Mouse (Mus musculus) neural tube, embryonic 15.5 days (tissue): ENCODE measurements at regions not wholly inside any gene's neighbourhood (a gene's known extent, or its start where the extent isn't known, plus 50 kb on each side); places are given as distances from the start of the nearest gene placed in this dataset.
"Not testable (repeated sequence)": the region's sequence is repeated elsewhere in the genome, so short reads cannot be mapped to it uniquely, and the experiment has no call there.

Experiments used
- ATAC-seq: fragments of 200-750 bp; cut with Nextera tagmentation; 2 replicates; pipeline ENCODE4 v1.8.0; 2017; ENCODE audit warnings: mild to moderate bottlenecking, moderate TSS enrichment, moderate library complexity; ENCODE audit not compliant: low FRiP score
- H3K27ac ChIP-seq: fragments of 300-500 bp; sonication (generic); replicated peaks from 2 replicates; pipeline ENCODE4 v1.5.1; 2015; ENCODE audit warnings: mild to moderate bottlenecking, inconsistent platforms
- H3K27me3 ChIP-seq: fragments of 300-500 bp; sonication (generic); replicated peaks from 2 replicates; pipeline ENCODE4 v1.6.1; 2015; ENCODE audit warnings: inconsistent platforms
- H3K36me3 ChIP-seq: fragments of 300-500 bp; sonication (generic); 2 replicates; pipeline ENCODE4 v1.6.1; 2015; ENCODE audit warnings: inconsistent platforms
- H3K4me1 ChIP-seq: fragments of 300-500 bp; sonication (generic); 2 replicates; pipeline ENCODE4 v1.6.1; 2015; ENCODE audit warnings: inconsistent platforms
- H3K4me2 ChIP-seq: fragments of 300-500 bp; sonication (generic); 2 replicates; pipeline ENCODE4 v1.6.1; 2015; ENCODE audit warnings: inconsistent platforms, mild to moderate bottlenecking, moderate library complexity
- H3K4me3 ChIP-seq: fragments of 300-500 bp; sonication (generic); replicated peaks from 2 replicates; pipeline ENCODE4 v1.5.1; 2015; ENCODE audit warnings: mild to moderate bottlenecking, inconsistent platforms
- H3K9ac ChIP-seq: fragments of 300-500 bp; sonication (generic); replicated peaks from 2 replicates; pipeline ENCODE4 v1.6.1; 2015; ENCODE audit warnings: mild to moderate bottlenecking, inconsistent platforms
- H3K9me3 ChIP-seq: fragments of 300-500 bp; sonication (generic); replicated peaks from 2 replicates; pipeline ENCODE4 v1.6.1; 2016; ENCODE audit warnings: inconsistent platforms
- WGBS: fragments of 180-500 bp; shearing (Covaris S2); methylation state at CpG from one replicate; pipeline ENCODE4 v1.1.7; 2015; ENCODE audit warnings: mixed read lengths; 5-methylcytosine and 5-hydroxymethylcytosine counted together

DNA sequence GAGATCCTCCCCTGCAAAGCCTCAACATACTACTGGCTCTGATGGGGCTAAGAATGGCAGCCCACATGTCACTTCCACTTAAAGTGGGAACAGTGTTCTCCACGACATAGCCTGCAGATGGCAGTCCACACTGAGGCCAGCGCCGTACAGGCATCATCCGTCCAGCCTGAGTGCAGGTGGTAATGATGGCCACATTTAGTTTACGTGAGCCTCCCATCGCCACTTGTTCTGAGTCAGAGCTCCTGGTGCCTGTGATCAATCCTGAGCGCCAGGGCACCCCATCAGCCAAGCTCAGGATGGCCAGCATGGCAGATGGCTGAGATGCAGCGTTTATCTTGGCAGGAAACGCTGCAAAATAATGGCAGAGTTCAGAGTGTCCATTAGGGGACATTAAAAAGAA is 159.6 kb downstream of the Adgrd1 start:
- 59% methylated on average over 9 of the region's 9 CpGs for WGBS
- no peaks in the 10 kb centered on the region for H3K9me3 ChIP-seq
- H3K9ac ChIP-seq, result no peak overlapping the region
- peaks cover 5% of the 10 kb centered on the region; the same call in 1 of the 2 replicates for H3K4me1 ChIP-seq
- no peaks in the 10 kb centered on the region for H3K27me3 ChIP-seq
- H3K36me3 ChIP-seq, result no peaks in the 10 kb centered on the region
- no peak overlapping the region for H3K4me3 ChIP-seq
- no peak overlapping the region for H3K4me2 ChIP-seq
- ATAC-seq, result peak; percentile 38; the same call in 1 of the 2 replicates
- H3K27ac ChIP-seq, result no peak overlapping the region

GRCm38 (mm10) chr5:129257206-129257605 is 160.7 kb downstream of the Adgrd1 start:
- 71% methylated on average over 5 of the region's 5 CpGs for WGBS
- no peak for ATAC-seq
- H3K4me3 ChIP-seq, result no peak overlapping the region

GRCm38 (mm10) chr5:129260689-129261088 is 164.1 kb downstream of the Adgrd1 start:
- Histone ChIP-seq H3K9ac (no peak overlapping the region), H3K9me3 (no peaks in the 10 kb centered on the region), H3K36me3 (no peaks in the 10 kb centered on the region), H3K4me3 (no peak overlapping the region), H3K4me2 (no peak overlapping the region), H3K27ac (no peak overlapping the region), H3K4me1 (peaks cover 13% of the 10 kb centered on the region), H3K27me3 (peaks cover 4% of the 10 kb centered on the region)
- no peak for ATAC-seq
- WGBS, result 71% methylated on average over 9 of the region's 9 CpGs

More at GRCm38 (mm10) chr5:129257206-129257605, 160.7 kb downstream of the Adgrd1 start:
- H3K4me2 ChIP-seq, result no peak overlapping the region
- H3K4me1 ChIP-seq, result peaks cover 5% of the 10 kb centered on the region; the same call in 1 of the 2 replicates
- no peaks in the 10 kb centered on the region for H3K9me3 ChIP-seq
- no peak overlapping the region for H3K9ac ChIP-seq
- H3K27ac ChIP-seq, result no peak overlapping the region
- H3K27me3 ChIP-seq, result no peaks in the 10 kb centered on the region; the same call in none of the 2 replicates
- no peaks in the 10 kb centered on the region for H3K36me3 ChIP-seq

GRCm38 (mm10) chr5:129263118-129263517 is 166.6 kb downstream of the Adgrd1 start:
- H3K4me1 ChIP-seq, result peaks cover 24% of the 10 kb centered on the region
- no peak for ATAC-seq
- no peak overlapping the region for H3K9ac ChIP-seq
- H3K27ac ChIP-seq, result no peak overlapping the region
- no peaks in the 10 kb centered on the region for H3K9me3 ChIP-seq
- no peak overlapping the region for H3K4me3 ChIP-seq
- 26% methylated on average over 9 of the region's 9 CpGs for WGBS
- H3K27me3 ChIP-seq, result peaks cover 4% of the 10 kb centered on the region
- no peaks in the 10 kb centered on the region for H3K36me3 ChIP-seq
- H3K4me2 ChIP-seq, result no peak overlapping the region

DNA sequence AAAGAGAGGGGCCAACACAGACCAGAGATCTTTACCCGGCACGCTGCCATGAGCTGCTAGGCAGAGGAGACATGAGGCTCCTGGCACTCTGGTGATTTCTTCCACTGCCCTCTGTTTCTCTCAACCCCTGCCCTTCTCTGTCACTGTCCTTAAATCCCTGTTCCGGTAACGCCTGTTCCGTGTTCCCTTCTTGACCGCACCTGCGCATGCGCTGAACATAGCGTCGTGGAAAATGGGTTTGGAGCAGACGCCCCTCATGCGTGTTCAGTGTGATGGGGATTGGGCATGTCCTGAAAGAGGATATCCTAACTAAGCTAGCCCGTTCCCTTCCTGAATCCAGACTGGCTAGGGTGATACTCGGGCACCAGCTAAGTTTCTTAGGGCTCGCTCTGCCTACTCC is 167.8 kb downstream of the Adgrd1 start:
- ATAC-seq, result no peak
- Histone ChIP-seq H3K4me3 (no peak overlapping the region), H3K27ac (peak overlapping the region; percentile 13; the same call in 1 of the 2 replicates), H3K4me2 (no peak overlapping the region), H3K36me3 (no peaks in the 10 kb centered on the region), H3K4me1 (peaks cover 33% of the 10 kb centered on the region), H3K9ac (no peak overlapping the region), H3K27me3 (peaks cover 4% of the 10 kb centered on the region), H3K9me3 (no peaks in the 10 kb centered on the region)
- 95% methylated on average over 15 of the region's 15 CpGs for WGBS

- ATAC-seq, result no peak
- peaks cover 28% of the 10 kb centered on the region for H3K4me1 ChIP-seq
- H3K36me3 ChIP-seq, result no peaks in the 10 kb centered on the region
- no peaks in the 10 kb centered on the region for H3K9me3 ChIP-seq
- no peak overlapping the region for H3K4me3 ChIP-seq
- no peak overlapping the region for H3K9ac ChIP-seq
- peak overlapping the region; percentile 28; the same call in 1 of the 2 replicates for H3K27ac ChIP-seq
- whole genome bisulfite sequencing, result 9% methylated on average over 9 of the region's 9 CpGs
- H3K27me3 ChIP-seq, result 0 out of 2 replicates have a peak, but pooled peaks cover 4% of the 10 kb centered on the region
- H3K4me2 ChIP-seq, result no peak overlapping the region
Observed at GRCm38 (mm10) chr5:129268456-129268855, 171.9 kb downstream of the Adgrd1 start.

- ATAC-seq, result no peak
- Histone ChIP-seq H3K4me1 (peaks cover 27% of the 10 kb centered on the region), H3K27ac (no peak overlapping the region), H3K27me3 (0 out of 2 replicates have a peak, but pooled peaks cover 4% of the 10 kb centered on the region), H3K9me3 (no peaks in the 10 kb centered on the region), H3K36me3 (no peaks in the 10 kb centered on the region), H3K4me3 (no peak overlapping the region), H3K9ac (no peak overlapping the region), H3K4me2 (no peak overlapping the region)
- 8% methylated on average over 5 of the region's 5 CpGs for WGBS
Observed at GRCm38 (mm10) chr5:129270051-129270472, 173.5 kb downstream of the Adgrd1 start.

GRCm38 (mm10) chr5:129281406-129281805 is 184.9 kb downstream of the Adgrd1 start:
- Histone ChIP-seq H3K9ac (no peak overlapping the region), H3K27me3 (no peaks in the 10 kb centered on the region), H3K4me2 (no peak overlapping the region), H3K36me3 (no peaks in the 10 kb centered on the region), H3K9me3 (no peaks in the 10 kb centered on the region), H3K4me3 (no peak overlapping the region), H3K4me1 (peaks cover 11% of the 10 kb centered on the region), H3K27ac (no peak overlapping the region)
- ATAC-seq, result no peak
- 36% methylated on average over 2 of the region's 2 CpGs for WGBS

GRCm38 (mm10) chr5:129282133-129282532 is 185.6 kb downstream of the Adgrd1 start:
- no peak for ATAC-seq
- Histone ChIP-seq H3K4me2 (no peak overlapping the region), H3K9ac (no peak overlapping the region), H3K36me3 (no peaks in the 10 kb centered on the region), H3K4me3 (no peak overlapping the region), H3K9me3 (no peaks in the 10 kb centered on the region), H3K27me3 (no peaks in the 10 kb centered on the region), H3K27ac (no peak overlapping the region), H3K4me1 (peaks cover 11% of the 10 kb centered on the region)
- WGBS, result 6% methylated on average over 8 of the region's 8 CpGs

DNA sequence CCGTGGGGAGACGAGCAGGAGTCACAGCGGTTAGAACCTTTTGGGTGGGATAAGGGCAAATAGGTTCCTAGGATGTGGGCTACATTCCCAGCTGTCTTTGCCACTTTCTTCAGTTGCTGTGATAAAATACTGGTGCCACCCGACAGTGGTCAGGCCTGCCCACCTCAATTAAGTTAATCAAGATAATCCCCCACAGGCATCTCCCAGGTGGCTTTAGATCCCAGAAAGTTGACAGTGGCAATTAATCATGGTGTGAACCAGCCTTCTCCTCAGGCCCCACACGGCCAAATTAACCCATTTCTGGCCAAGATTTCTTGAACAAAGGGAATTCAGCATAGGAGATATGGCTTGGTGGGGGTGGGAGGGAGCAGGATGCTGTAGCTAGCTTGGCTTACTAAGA is 186.3 kb downstream of the Adgrd1 start:
- Histone ChIP-seq H3K36me3 (no peaks in the 10 kb centered on the region), H3K4me1 (peaks cover 11% of the 10 kb centered on the region), H3K9ac (no peak overlapping the region), H3K4me3 (no peak overlapping the region), H3K9me3 (no peaks in the 10 kb centered on the region), H3K27ac (0 out of 2 replicates have a peak overlapping the region, but pooled peaks have one; percentile 14), H3K27me3 (no peaks in the 10 kb centered on the region), H3K4me2 (no peak overlapping the region)
- WGBS, result 19% methylated on average over 5 of the region's 5 CpGs
- ATAC-seq, result no peak

DNA sequence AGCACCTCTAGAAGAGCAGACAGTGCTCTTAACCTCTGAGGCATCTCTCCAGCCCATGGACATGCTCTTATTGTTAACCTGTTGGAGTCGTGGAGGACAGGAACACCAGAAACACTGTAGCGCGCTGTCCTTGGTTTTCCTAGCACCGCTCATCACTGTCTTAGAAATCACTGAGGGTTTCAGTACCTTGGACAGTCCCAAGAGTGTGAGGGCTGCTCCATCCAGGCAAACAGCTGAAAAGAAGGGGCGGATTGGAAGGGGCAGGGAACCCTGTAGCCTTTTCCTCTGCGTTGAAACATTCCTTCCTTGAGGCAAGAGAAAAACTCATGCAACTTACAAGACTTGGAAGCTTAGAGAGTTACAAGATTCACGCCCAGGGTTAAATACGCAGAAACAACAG is 190.9 kb downstream of the Adgrd1 start:
- Histone ChIP-seq H3K4me3 (no peak overlapping the region), H3K27ac (no peak overlapping the region), H3K9ac (no peak overlapping the region), H3K9me3 (no peaks in the 10 kb centered on the region), H3K4me2 (no peak overlapping the region), H3K27me3 (0 out of 2 replicates have a peak, but pooled peaks cover 4% of the 10 kb centered on the region), H3K36me3 (no peaks in the 10 kb centered on the region), H3K4me1 (peaks cover 3% of the 10 kb centered on the region; the same call in 1 of the 2 replicates)
- 19% methylated on average over 8 of the region's 8 CpGs for WGBS
- ATAC-seq, result no peak

- not testable (repeated sequence) for H3K27ac ChIP-seq, ATAC-seq, H3K9me3 ChIP-seq, H3K27me3 ChIP-seq, H3K4me2 ChIP-seq, H3K4me1 ChIP-seq, H3K4me3 ChIP-seq, H3K9ac ChIP-seq, H3K36me3 ChIP-seq
- 64% methylated on average over 10 of the region's 10 CpGs for WGBS
Observed at GRCm38 (mm10) chr5:129292821-129293220, 196.3 kb downstream of the Adgrd1 start.
